Mouse (Mus musculus) left cerebral cortex, adult 6 months (tissue): Measurements from ENCODE around the gene Muc5ac. TPM values are rescaled to one million over a fixed set of nuclear protein-coding genes. Genes with fewer than 3 reads are reported as not detected.

Source experiments
- long read RNA-seq, 2 experiments: library from polyadenylated mRNA; unstranded; transcript quantifications; one replicate each; pipeline ENCODE4 v2.0.0; 2019 to 2020
- polyA plus RNA-seq: library from polyadenylated mRNA; unstranded; fragments of <200 nt; fragmentation: Nextera tagmentation; gene quantifications from 2 replicates; pipeline ENCODE4 v1.2.3, GENCODE M21; 2021

Gene Muc5ac
- polyA plus RNA-seq = not detected in 2 replicates
- long read RNA-seq, experiment 1 = 0 reads
- long read RNA-seq, experiment 2 = 0 reads

GRCm38 (mm10) chr7:141788677-141789452 is at the start of gene Muc5ac:
Muc5ac (plus strand) TSS chr7:141788972.

GRCm38 (mm10) chr7:141838779-141839178 is 50.0 kb downstream of the Muc5ac start, which contains the start of gene Muc5b:
Muc5b (plus strand) TSS chr7:141839070.

Other genes starting within 250 kb of the Muc5ac start
- 50.6 and 67.4 TPM in 2 replicates for gene Chid1, start 249.1 kb upstream of the Muc5ac start, polyA plus RNA-seq
- gene Ap2a2, start 226.8 kb upstream of the Muc5ac start, polyA plus RNA-seq = 81.2 and 127 TPM in 2 replicates
- not detected in 2 replicates for gene Muc6, start 133.7 kb upstream of the Muc5ac start, polyA plus RNA-seq
- gene Muc2, start 98.6 kb upstream of the Muc5ac start, polyA plus RNA-seq = not detected in 2 replicates
- gene Muc5b, start 50.1 kb downstream of the Muc5ac start, polyA plus RNA-seq = not detected in 2 replicates
- 51.7 and 70.3 TPM in 2 replicates for gene Tollip, start 129.5 kb downstream of the Muc5ac start, polyA plus RNA-seq
- gene Brsk2, start 160.8 kb downstream of the Muc5ac start, polyA plus RNA-seq = 30.2 and 35.1 TPM in 2 replicates